ENCODE assay signal across 9 mouse cellular contexts in the genomic region with DNA sequence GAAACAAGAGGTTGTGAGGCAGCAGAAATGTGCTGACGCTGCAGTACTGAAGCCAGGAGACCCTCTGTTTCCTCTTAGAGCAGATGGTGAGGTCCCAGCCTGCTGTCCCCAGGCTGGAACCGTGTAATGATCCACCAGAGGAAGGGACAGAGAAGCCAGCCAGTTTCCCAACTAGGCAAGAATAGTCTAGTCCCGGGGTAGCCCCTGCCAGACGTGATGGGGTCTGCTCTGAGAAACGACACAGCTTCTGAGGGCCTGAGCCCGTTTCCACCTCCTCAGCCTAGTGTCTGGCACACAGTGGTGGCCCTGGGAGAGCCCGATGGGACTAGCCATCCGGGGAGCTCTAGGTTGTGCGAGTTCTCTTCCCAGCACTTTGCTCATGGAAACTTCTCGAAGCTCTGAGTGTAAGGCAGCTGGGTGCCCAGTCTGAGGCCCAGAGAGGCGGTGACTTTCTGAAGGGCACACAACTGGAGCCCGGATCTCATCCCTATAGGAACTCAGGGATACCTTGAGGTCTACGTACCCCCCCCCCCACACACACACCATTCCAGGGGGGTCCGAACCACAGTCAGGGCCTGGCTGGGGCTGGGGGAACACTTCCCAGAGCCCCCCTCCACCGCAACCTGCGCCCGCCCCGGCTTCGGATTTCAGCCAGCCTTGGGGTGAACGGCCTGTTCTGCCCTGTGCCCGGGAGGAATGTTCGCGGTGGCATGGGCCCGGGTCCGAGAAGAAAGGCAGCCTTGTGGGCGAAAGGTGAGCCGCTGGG. TPM values are rescaled to one million over a fixed set of nuclear protein-coding genes. Genes with fewer than 3 reads are reported as not detected.
A peak's percentile ranks its signal among the peaks of the same experiment; 100 is the strongest.
DNase-seq lines count a peak whose midpoint lies in the region; ATAC-seq and TF ChIP-seq lines count a peak whose summit lies in the region.
"Had no signal": no experiment of that assay in that cellular context is flagged by ENCODE, and none has a peak within 500 bp of the region (broad histone marks: within the 10 kb centered on the region; RNA-seq: fewer than 3 reads in every experiment).

No protein-coding gene starts in this region.

- H3K4me2 ChIP-seq in forebrain, embryonic 11.5 days (ENCODE audit: low read depth, low read length, severe bottlenecking): peak overlapping the region; percentile 40
- peak overlapping the region; percentile 23; the same call in 1 of the 2 replicates for H3K4me2 ChIP-seq in neural tube, embryonic 14.5 days (ENCODE audit: low read depth, low read length)

- 41% methylated on average over 27 of the region's 27 CpGs for WGBS in forebrain, embryonic 11.5 days
- WGBS in limb, embryonic 10.5 days: 19% methylated on average over 27 of the region's 27 CpGs
- 42% methylated on average over 26 of the region's 27 CpGs for WGBS in neural tube, embryonic 14.5 days
- WGBS in thymus, adult 2 months: 90% methylated on average over 27 of the region's 27 CpGs

- H3K27ac ChIP-seq in forebrain, embryonic 11.5 days (ENCODE audit: low read depth, low read length): no peak overlapping the region
- H3K27ac ChIP-seq in limb, embryonic 10.5 days: peak overlapping the region; percentile 92
- 0 out of 2 replicates have a peak overlapping the region, but pooled peaks have one; percentile 28 for H3K27ac ChIP-seq in neural tube, embryonic 14.5 days (ENCODE audit: low read depth, low read length)
- no peak overlapping the region for H3K27ac ChIP-seq in thymus, adult 2 months (ENCODE audit: control insufficient read depth, insufficient read depth, low read length)

- no peak for TF ChIP-seq CTCF in thymus, adult 2 months (IDR thresholded peaks at IDR 0.05; ENCODE audit: borderline replicate concordance, control insufficient read depth, extremely low read depth, insufficient read depth, low read length, poor library complexity)

- peak overlapping the region; percentile 7 for H3K4me3 ChIP-seq in forebrain, embryonic 11.5 days (ENCODE audit: low read depth, low read length)
- peak overlapping the region; percentile 45 for H3K4me3 ChIP-seq in limb, embryonic 10.5 days
- no peak overlapping the region for H3K4me3 ChIP-seq in neural tube, embryonic 14.5 days (ENCODE audit: low read depth, low read length)
- H3K4me3 ChIP-seq in thymus, adult 2 months (ENCODE audit: control insufficient read depth, insufficient read depth, low read length): no peak overlapping the region
- H3K4me3 ChIP-seq: myocyte had no signal

- TF ChIP-seq POLR2A in thymus, adult 2 months (IDR thresholded peaks at IDR 0.05; ENCODE audit: control insufficient read depth, extremely low read depth, insufficient read depth, low read length, poor library complexity): no peak

- H3K36me3 ChIP-seq in forebrain, embryonic 11.5 days (ENCODE audit: control insufficient read depth, insufficient read depth, low read length): no peaks in the 10 kb centered on the region
- no peaks in the 10 kb centered on the region for H3K36me3 ChIP-seq in limb, embryonic 10.5 days
- H3K36me3 ChIP-seq in neural tube, embryonic 14.5 days (ENCODE audit: control insufficient read depth, insufficient read depth, low read length): no peaks in the 10 kb centered on the region
- H3K36me3 ChIP-seq in thymus, adult 2 months (ENCODE audit: control insufficient read depth, insufficient read depth, low read length): no peaks in the 10 kb centered on the region

- peak overlapping the region; percentile 39 for H3K9ac ChIP-seq in forebrain, embryonic 11.5 days (ENCODE audit: low read length)
- H3K9ac ChIP-seq in neural tube, embryonic 14.5 days (replicated peaks; ENCODE audit: low read depth, low read length): 0 out of 2 replicates have a peak overlapping the region, but pooled peaks have one; percentile 32

- no peaks in the 10 kb centered on the region for H3K27me3 ChIP-seq in forebrain, embryonic 11.5 days (ENCODE audit: control insufficient read depth, insufficient read depth, low read length)
- peaks cover 3% of the 10 kb centered on the region; the same call in 1 of the 2 replicates for H3K27me3 ChIP-seq in limb, embryonic 10.5 days (ENCODE audit: low read depth, poor library complexity, severe bottlenecking)
- H3K27me3 ChIP-seq in neural tube, embryonic 14.5 days (ENCODE audit: control insufficient read depth, insufficient read depth, low read length): no peaks in the 10 kb centered on the region
- no peaks in the 10 kb centered on the region for H3K27me3 ChIP-seq in thymus, adult 2 months (ENCODE audit: control insufficient read depth, insufficient read depth, low read length)

- H3K9me3 ChIP-seq in forebrain, embryonic 11.5 days (ENCODE audit: control insufficient read depth, low read length): no peaks in the 10 kb centered on the region
- H3K9me3 ChIP-seq in limb, embryonic 10.5 days (replicated peaks): no peaks in the 10 kb centered on the region
- no peaks in the 10 kb centered on the region for H3K9me3 ChIP-seq in neural tube, embryonic 14.5 days (ENCODE audit: control insufficient read depth, low read length)

- peak; percentile 30; the same call in 1 of the 2 replicates for ATAC-seq in forebrain, embryonic 11.5 days (replicated peaks; ENCODE audit: low FRiP score)
- no peak for ATAC-seq in neural tube, embryonic 14.5 days (ENCODE audit: low read depth)
- ATAC-seq in inflammation-experienced regulatory T-cells, adult 6 months: no peak

- intact Hi-C loops in left cerebral cortex, postnatal 10 days (cut with DNase I): no loop called here

- peaks cover 8% of the 10 kb centered on the region; the same call in 1 of the 2 replicates for H3K4me1 ChIP-seq in forebrain, embryonic 11.5 days (replicated peaks; ENCODE audit: control insufficient read depth, insufficient read depth, low read length)
- H3K4me1 ChIP-seq in limb, embryonic 10.5 days: peaks cover 85% of the 10 kb centered on the region
- H3K4me1 ChIP-seq in neural tube, embryonic 14.5 days (ENCODE audit: control insufficient read depth, insufficient read depth, low read length): peaks cover 6% of the 10 kb centered on the region
- H3K4me1 ChIP-seq in thymus, adult 2 months (replicated peaks; ENCODE audit: control insufficient read depth, insufficient read depth, low read length): no peaks in the 10 kb centered on the region

- peak; percentile 71 for DNase-seq in kidney, postnatal 10 days
- DNase-seq in kidney, adult 11 months: no peak
- DNase-seq in forebrain, embryonic 11.5 days (ENCODE audit: low spot score): no peak
- DNase-seq in limb, embryonic 10.5 days (ENCODE audit: low spot score): peak; percentile 64
- DNase-seq in thymus, adult 2 months: no peak
- no peak for DNase-seq in left cerebral cortex, postnatal 10 days (ENCODE audit: extremely low spot score in 1 of 2, low spot score in 2 of 2)

RNA-seq across cellular contexts. Expression of a gene that starts 35.0 kb away (rescaled TPM):
- polyA plus RNA-seq in forebrain, embryonic 11.5 days (2014; fragmentation: Nextera tagmentation; extraction: Ambion mirVana): 333 and 334 TPM in 2 replicates
- 375 and 404 TPM in 2 replicates for polyA plus RNA-seq in limb, embryonic 10.5 days (2016; fragmentation: Nextera tagmentation; extraction: Ambion mirVana)
- 291 and 304 TPM in 2 replicates for polyA plus RNA-seq in neural tube, embryonic 14.5 days (2014; fragmentation: Nextera tagmentation; extraction: Ambion mirVana)
- polyA plus RNA-seq in inflammation-experienced regulatory T-cells, adult 6 months (2017; shearing (Covaris generic)): 100 to 1,000 TPM; 370 to 426 (median 380) TPM
- 161 and 174 TPM in 2 replicates for polyA plus RNA-seq in thymus, adult 2 months (2012; rRNA removed)
- 100 to 1,000 TPM; 245 to 255 TPM for total RNA-seq in left cerebral cortex, postnatal 10 days (2021)

RNA-seq across cellular contexts. Expression of a gene that starts 58.9 kb away (rescaled TPM):
- polyA plus RNA-seq in forebrain, embryonic 11.5 days (2014; fragmentation: Nextera tagmentation; extraction: Ambion mirVana): 25.1 and 27.8 TPM in 2 replicates
- polyA plus RNA-seq in limb, embryonic 10.5 days (2016; fragmentation: Nextera tagmentation; extraction: Ambion mirVana): 94.9 and 118 TPM in 2 replicates
- polyA plus RNA-seq in neural tube, embryonic 14.5 days (2014; fragmentation: Nextera tagmentation; extraction: Ambion mirVana): 0.66 and 6.5 TPM in 2 replicates
- polyA plus RNA-seq in inflammation-experienced regulatory T-cells, adult 6 months (2017; shearing (Covaris generic)): not detected
- 10.6 and 10.7 TPM in 2 replicates for polyA plus RNA-seq in thymus, adult 2 months (2012; rRNA removed)
- 1 to 10 TPM in 1 of 2 experiments, under 1 TPM in 1; 0.47 to 1.6 TPM for total RNA-seq in left cerebral cortex, postnatal 10 days (2021)

Comparison
In these comparisons a context has a peak if more than half of its experiments do, and no peak if none do; other contexts are left out.
1. DNase-seq: peak in kidney, postnatal 10 days (single experiment) and limb, embryonic 10.5 days (single experiment); none in kidney, adult 11 months (single experiment), forebrain, embryonic 11.5 days (single experiment), thymus, adult 2 months (single experiment) and left cerebral cortex, postnatal 10 days (0 of 2).
2. H3K27ac ChIP-seq: peak in limb, embryonic 10.5 days (single experiment) and neural tube, embryonic 14.5 days (single experiment); none in forebrain, embryonic 11.5 days (single experiment) and thymus, adult 2 months (single experiment).
3. H3K4me3 ChIP-seq: peak in forebrain, embryonic 11.5 days (single experiment) and limb, embryonic 10.5 days (single experiment); none in neural tube, embryonic 14.5 days (single experiment) and thymus, adult 2 months (single experiment).